Mouse (Mus musculus) mouse trophoblast stem cell (cell line): ENCODE results near the gene Slc12a8.

Experiments used
- in situ Hi-C, 2 experiments: fragments of 300-500 bp; cut with MseI, MboI; formaldehyde crosslinking; loops; 2 replicates in 1 of 2; 3 replicates in 1 of 2; pipeline ENCODE4 v1.15.1; 2025

The Slc12a8 gene

GRCm38 (mm10) chr16:33544346-33544745 is 27.2 kb downstream of the Slc12a8 start:
- in situ Hi-C loops, result no loop called here

DNA sequence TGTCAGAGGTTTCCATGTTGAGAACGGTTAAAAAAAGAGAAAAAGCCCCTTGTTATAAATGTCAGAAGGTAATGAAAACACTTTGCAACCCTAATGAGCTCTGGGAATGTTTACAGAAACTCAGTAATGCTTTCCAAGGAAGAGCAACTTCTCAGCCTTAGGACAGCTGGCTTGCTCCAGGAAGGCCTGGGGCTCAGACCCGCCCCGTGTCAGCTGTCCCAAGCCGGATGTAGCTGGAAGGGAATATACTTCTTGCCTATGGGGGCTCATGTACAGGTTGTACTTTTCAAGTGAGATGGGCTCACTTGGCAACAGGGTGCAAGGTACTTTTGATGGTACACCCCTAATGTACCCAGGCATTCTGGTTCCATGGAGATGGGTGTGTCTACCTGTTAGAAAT is 28.4 kb downstream of the Slc12a8 start:
- in situ Hi-C loops, result no loop called here

GRCm38 (mm10) chr16:33553689-33554342 is 36.7 kb downstream of the Slc12a8 start:
- in situ Hi-C loops, result no loop called here

DNA sequence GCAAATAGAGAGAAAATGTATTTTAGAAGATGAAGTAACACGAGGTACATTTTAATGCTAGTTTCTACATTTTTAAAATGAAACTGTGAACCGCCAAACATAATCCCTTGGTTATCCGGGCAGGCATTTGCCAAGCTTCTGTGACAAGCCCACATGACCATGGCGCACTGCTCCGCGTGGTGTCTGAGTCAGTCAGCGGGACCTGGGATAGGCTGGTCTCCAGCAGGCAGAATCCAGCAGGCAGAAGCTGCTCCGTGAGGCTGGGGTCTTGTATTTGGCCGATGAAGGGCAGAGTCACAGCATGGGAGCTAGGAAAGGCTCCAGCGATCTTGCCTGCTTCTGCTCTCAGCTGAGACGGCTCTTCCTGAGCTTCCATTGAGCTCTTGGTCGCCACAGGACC is 41.0 kb downstream of the Slc12a8 start:
- in situ Hi-C loops, result no loop called here

DNA sequence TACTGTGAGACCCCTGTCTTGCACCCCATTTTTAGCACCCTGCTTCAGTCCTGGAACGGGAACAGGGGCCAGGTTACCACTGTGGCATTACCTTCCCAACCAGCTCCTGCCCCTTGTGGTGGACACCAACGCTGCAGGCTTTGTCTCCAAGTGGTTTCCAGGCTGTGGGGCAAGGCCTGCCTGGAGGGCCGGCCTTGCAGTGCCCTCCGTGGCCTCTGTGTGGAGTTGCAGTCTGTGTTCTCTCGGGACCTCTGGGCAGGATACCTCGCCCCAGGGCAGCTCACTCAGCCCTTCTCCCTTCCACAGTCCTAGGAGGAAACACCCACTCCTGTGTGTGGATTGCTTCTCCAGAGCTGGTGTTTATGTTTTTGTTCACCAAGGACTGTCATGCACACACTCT is 43.2 kb downstream of the Slc12a8 start:
- in situ Hi-C loops, result no loop called here

DNA sequence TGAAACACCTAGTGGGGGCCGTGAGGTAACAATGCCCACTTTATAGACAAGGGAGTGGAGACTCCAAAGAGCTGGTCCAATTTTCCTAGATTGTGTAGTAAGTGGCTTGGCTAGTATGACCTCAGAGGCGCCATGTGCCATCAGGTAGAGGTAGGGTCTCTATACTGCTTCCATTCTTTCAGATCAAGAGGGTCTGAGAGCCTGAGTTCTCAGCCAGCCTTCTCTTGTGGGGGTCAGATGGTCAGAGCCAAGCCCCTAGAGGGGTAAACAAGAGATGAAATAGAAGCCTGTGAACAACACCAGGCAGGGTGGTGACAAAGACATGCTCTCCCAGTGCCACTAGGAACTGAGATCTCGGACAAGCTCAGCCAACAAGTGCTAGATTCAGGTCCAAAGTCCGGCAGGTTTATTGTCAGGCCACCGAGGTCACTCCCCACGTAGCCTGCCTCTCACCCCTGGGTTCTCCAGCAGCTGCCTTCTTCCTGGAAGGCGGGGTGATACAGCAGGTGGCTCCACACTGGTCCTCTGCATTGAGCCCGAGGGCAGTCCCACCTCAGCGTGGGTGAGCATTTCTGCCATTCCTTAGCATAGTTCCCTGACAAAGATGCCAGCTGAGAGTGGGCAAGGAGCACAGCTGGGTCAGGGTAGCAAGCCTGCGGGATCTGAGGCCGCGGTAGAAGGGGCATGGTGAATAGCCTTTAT is 44.3 kb downstream of the Slc12a8 start:
- in situ Hi-C loops, result no loop called here

GRCm38 (mm10) chr16:33562874-33563537 is 45.9 kb downstream of the Slc12a8 start:
- in situ Hi-C loops, result no loop called here

GRCm38 (mm10) chr16:33563538-33564013 is 46.4 kb downstream of the Slc12a8 start:
- in situ Hi-C loops, result no loop called here

DNA sequence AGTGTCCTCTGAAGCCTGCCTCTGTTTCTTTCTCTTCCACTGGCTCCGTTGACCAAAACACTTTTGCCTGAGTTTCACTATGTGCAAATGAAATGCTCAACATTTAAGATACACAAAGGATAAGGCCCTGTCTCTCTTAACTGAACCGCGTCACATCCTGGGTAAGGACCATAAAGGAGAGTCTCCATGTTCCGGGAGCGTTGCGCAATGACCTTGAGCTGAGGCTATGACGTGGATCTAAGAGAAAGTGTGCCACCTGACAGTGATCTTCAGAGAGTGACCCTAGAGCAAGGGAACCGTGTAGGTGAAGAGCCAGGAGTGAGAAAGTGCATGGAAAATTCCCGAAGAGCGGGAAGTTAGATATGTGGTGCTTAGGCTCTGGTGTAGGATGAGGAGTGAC is 49.3 kb downstream of the Slc12a8 start:
- in situ Hi-C loops, result no loop called here

GRCm38 (mm10) chr16:33567736-33568135 is 50.6 kb downstream of the Slc12a8 start:
- in situ Hi-C loops, result no loop called here

DNA sequence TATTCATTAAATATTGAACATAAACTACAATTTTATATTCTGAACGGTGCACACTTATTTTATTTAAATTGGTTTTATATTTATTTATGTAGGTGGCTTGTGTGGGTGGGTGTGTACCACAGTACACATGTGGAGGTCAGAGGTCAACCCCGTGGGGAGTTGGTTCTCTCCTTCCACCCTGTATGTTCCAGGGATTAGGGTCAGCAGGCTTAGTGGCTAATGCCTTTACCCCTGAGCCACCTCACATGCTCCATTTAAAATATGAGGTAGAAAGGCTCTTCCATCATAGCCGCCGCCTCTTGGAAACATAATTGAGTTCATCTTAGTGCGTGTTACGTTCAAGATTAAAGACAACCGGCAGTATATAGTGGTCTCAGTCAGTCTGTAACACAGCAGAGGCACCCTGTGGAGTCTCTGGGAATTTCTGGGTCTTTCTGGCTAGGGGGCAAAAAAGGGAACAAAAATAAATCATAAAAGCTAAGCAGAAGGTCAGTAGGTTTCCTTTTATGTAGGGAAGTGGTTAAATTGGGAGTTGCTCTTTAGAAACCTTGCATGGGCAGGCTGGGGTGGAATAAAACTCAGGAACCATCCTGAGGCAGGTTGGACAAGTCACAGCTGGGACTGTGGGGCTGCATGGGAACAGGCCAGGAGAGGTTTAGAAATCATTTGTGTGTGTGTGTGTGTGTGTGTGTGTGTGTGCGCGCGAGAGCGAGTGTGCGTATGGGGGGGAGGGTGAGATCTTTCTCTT is 51.3 kb downstream of the Slc12a8 start:
- in situ Hi-C loops, result no loop called here

- in situ Hi-C loops, result no loop called here
Observed at GRCm38 (mm10) chr16:33572646-33573045, 55.5 kb downstream of the Slc12a8 start.

GRCm38 (mm10) chr16:33573703-33574102 is 56.6 kb downstream of the Slc12a8 start:
- in situ Hi-C loops, result no loop called here

- in situ Hi-C loops, result no loop called here
Observed at GRCm38 (mm10) chr16:33575728-33576127, 58.6 kb downstream of the Slc12a8 start.

DNA sequence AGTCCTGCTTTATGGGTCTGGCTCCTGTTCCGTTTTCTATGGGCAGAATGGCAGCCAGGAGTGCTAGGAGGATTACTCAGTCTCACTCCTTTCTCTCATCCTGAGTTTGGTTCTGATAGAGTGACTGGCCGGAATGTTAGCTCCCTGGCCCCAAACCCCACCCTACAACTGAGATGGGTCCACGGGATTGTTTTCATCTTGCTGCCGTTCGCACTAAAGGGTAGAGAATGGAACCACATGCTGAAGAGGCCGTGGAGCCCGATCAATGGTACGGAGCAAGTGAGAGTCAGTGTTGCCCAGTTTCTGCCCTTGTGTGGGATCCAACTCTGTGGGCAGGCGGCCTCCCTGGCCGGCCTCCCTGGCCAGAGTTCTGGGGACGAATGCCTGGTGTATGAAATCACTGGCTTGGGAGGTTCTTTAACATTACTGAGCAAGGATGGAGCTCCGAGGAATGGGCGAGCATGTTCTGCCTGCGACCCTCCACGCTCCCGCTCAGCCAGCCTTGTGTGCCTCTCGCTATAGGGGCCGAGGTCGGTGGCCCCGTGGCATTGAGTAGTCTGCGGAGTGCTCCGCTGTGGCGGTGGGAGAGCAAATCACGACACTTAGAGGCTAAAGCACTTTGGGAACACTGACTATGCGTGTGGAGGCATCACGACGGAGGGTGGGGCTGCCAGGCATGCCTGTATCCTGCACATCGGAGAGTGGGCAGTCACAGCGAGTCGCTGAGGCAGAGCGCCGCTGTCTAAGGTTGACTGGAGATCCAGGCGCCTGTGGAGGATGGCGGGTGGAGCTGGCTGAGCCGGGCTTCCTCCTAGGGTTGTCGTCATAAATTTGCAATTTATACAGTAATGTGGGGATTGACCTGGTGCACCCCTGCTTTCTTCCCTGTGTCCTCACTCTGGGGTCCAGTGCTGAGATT is 59.4 kb downstream of the Slc12a8 start:
- in situ Hi-C loops, result no loop called here

- in situ Hi-C loops, result no loop called here
Observed at GRCm38 (mm10) chr16:33578462-33578861, 61.3 kb downstream of the Slc12a8 start.

GRCm38 (mm10) chr16:33580331-33580730 is 63.2 kb downstream of the Slc12a8 start:
- in situ Hi-C loops, result no loop called here

DNA sequence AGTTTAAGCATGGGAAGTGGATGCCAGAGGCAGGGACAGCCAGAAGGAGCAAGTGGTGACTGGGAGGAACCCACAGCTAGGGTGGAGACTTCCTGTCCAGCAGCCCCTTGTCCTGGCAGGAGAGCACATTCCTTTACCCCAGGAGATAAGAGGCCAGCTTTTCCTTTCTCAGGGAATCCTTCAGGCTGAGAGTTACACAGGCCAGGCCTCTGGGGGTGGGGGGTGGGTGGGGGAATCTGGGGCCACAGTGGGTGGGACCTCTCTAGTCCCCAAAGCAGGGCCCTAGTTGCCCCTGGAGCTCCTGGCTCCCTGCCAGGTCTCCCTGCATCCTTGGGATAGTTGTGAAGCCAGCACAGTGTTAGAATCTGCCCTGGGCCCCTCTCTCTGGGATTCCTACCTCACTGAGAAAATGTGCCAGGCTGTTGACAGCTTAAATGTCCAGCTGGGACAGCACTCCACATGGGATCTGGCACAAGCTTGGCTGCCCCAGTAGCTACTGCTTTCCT is 63.7 kb downstream of the Slc12a8 start:
- in situ Hi-C loops, result no loop called here

GRCm38 (mm10) chr16:33581661-33582099 is 64.6 kb downstream of the Slc12a8 start:
- in situ Hi-C loops, result no loop called here

GRCm38 (mm10) chr16:33582495-33582894 is 65.4 kb downstream of the Slc12a8 start:
- in situ Hi-C loops, result no loop called here

DNA sequence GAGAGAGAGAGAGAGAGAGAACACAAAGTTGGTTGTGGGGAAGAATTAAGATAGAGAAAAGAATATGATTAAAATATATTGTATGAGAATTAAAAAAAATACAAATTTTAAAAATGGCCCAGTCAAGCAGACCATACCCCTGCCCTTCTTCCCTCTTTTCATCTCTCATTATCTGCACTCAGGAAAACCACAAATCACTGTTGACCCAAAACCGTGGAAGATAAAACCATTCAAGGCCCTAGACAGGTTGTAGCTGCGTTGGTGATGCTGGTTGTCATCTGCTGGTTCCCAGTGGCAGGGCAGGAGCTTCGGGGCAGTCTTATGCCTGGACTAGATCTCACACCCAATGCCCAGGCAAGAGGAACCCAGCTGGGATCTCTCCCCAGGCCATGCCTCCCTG is 66.2 kb downstream of the Slc12a8 start:
- in situ Hi-C loops, result no loop called here
